Mouse (Mus musculus): Measurements from ENCODE around the gene Car9. TPM values are rescaled to one million over a fixed set of nuclear protein-coding genes. Genes with fewer than 3 reads are reported as not detected.

The Car9 gene
- total and polyA plus RNA-seq, 3 experiments = not detected

DNA sequence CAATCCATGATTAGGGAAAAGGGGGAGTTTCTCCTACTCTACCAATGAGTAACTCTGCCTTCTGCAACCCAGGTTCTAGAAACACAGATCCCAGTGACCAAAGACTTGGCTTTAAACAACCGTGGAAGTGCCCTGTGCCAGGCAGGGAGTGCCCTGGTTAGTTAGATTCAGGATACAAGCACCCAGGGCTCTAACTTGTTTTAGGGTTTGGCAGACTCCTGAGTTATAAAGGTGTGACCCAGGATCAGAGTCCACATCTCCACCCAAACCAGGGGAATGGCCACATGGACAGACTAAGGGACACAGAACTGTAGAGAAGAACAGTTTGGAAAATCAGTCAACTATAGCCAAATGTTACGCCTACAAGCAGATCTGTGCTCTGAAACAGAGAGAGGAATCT, 3.7 kb upstream of the Car9 start:
- Histone ChIP-seq H3K9ac (ENCODE audit: insufficient read depth, low read depth) (no peak overlapping the region), H3K4me2 (ENCODE audit: insufficient read depth, low read depth, poor library complexity, severe bottlenecking) (no peak overlapping the region), H3K4me1 (ENCODE audit: control insufficient read depth in 1 of 2, insufficient read depth in 2 of 2) (peaks cover 0 to 13% of the 10 kb centered on the region in 2 experiments; a peak in 2 of 4 replicates), H3K4me3 (replicated peaks in 1 of 3; ENCODE audit: low read depth in 2 of 3, low read length in 2 of 3, poor library complexity in 1 of 3) (no peak overlapping the region), H3K27me3 (replicated peaks) (peaks cover 83% of the 10 kb centered on the region), H3K36me3 (replicated peaks in 1 of 2; ENCODE audit: control insufficient read depth in 1 of 2, insufficient read depth in 1 of 2, low read length in 1 of 2) (no peaks in the 10 kb centered on the region), H3K79me2 (replicated peaks; ENCODE audit: control insufficient read depth, extremely low read depth, insufficient read depth, poor library complexity, severe bottlenecking) (no peaks in the 10 kb centered on the region), H3K9me3 (replicated peaks; ENCODE audit: low read length) (no peaks in the 10 kb centered on the region), H3K27ac (ENCODE audit: insufficient read depth, low read depth) (no peak overlapping the region)
- DNase-seq (ENCODE audit: extremely low read depth) = no peak
- TF ChIP-seq MXI1 (IDR thresholded peaks at IDR 0.05; ENCODE audit: low read depth, low read length) = no peak
- TF ChIP-seq PAX5 (IDR thresholded peaks at IDR 0.05; ENCODE audit: low read length) = no peak
- TF ChIP-seq ZNF384 (IDR thresholded peaks at IDR 0.05; ENCODE audit: low read depth, low read length) = no peak
- no peak for TF ChIP-seq ZC3H11A (IDR thresholded peaks at IDR 0.05; ENCODE audit: low read depth, low read length)
- dilution Hi-C loops (cut with MboI; ENCODE audit: extremely low pct_ligation_motif_present, extremely low pct_unique_long_range_greater_than_20kb, low sequenced_read_pairs) = no loop called here
- in situ Hi-C loops (cut with MboI; ENCODE audit: low pct_ligation_motif_present, low pct_unique_long_range_greater_than_20kb, low sequenced_read_pairs) = no loop called here

GRCm38 (mm10) chr4:43503506-43503905, 3.3 kb upstream of the Car9 start:
- Histone ChIP-seq H3K4me2 (ENCODE audit: insufficient read depth, low read depth, poor library complexity, severe bottlenecking) (no peak overlapping the region), H3K4me3 (replicated peaks in 1 of 3; ENCODE audit: low read depth in 2 of 3, low read length in 2 of 3, poor library complexity in 1 of 3) (no peak overlapping the region), H3K27me3 (replicated peaks) (peaks cover 86% of the 10 kb centered on the region), H3K36me3 (replicated peaks in 1 of 2; ENCODE audit: control insufficient read depth in 1 of 2, insufficient read depth in 1 of 2, low read length in 1 of 2) (no peaks in the 10 kb centered on the region), H3K9me3 (replicated peaks; ENCODE audit: low read length) (no peaks in the 10 kb centered on the region), H3K9ac (ENCODE audit: insufficient read depth, low read depth) (no peak overlapping the region), H3K4me1 (ENCODE audit: control insufficient read depth in 1 of 2, insufficient read depth in 2 of 2) (peaks cover 0 to 13% of the 10 kb centered on the region in 2 experiments; a peak in 2 of 4 replicates), H3K27ac (ENCODE audit: insufficient read depth, low read depth) (no peak overlapping the region), H3K79me2 (replicated peaks; ENCODE audit: control insufficient read depth, extremely low read depth, insufficient read depth, poor library complexity, severe bottlenecking) (no peaks in the 10 kb centered on the region)
- in situ Hi-C loops (cut with MboI; ENCODE audit: low pct_ligation_motif_present, low pct_unique_long_range_greater_than_20kb, low sequenced_read_pairs) (no loop called here), dilution Hi-C loops (cut with MboI; ENCODE audit: extremely low pct_ligation_motif_present, extremely low pct_unique_long_range_greater_than_20kb, low sequenced_read_pairs) (no loop called here)
- DNase-seq (ENCODE audit: extremely low read depth) = no peak
- TF ChIP-seq TCF12 (IDR thresholded peaks at IDR 0.05; ENCODE audit: low read depth, low read length) (no peak), RAD21 (IDR thresholded peaks at IDR 0.05; ENCODE audit: low read depth, low read length) (no peak), MYC (IDR thresholded peaks at IDR 0.05; ENCODE audit: low read depth, low read length) (no peak), ZNF384 (IDR thresholded peaks at IDR 0.05; ENCODE audit: low read depth, low read length) (no peak), MXI1 (IDR thresholded peaks at IDR 0.05; ENCODE audit: low read depth, low read length) (no peak)

- H3K4me3 ChIP-seq (replicated peaks in 1 of 3; ENCODE audit: low read depth in 2 of 3, low read length in 2 of 3, poor library complexity in 1 of 3) = no peak overlapping the region
- in situ Hi-C loops (cut with MboI; ENCODE audit: low pct_ligation_motif_present, low pct_unique_long_range_greater_than_20kb, low sequenced_read_pairs) (no loop called here), dilution Hi-C loops (cut with MboI; ENCODE audit: extremely low pct_ligation_motif_present, extremely low pct_unique_long_range_greater_than_20kb, low sequenced_read_pairs) (no loop called here)
- H3K4me2 ChIP-seq (ENCODE audit: insufficient read depth, low read depth, poor library complexity, severe bottlenecking) = no peak overlapping the region
- peaks cover 0 to 6% of the 10 kb centered on the region in 2 experiments; a peak in 2 of 4 replicates for H3K4me1 ChIP-seq (ENCODE audit: control insufficient read depth in 1 of 2, insufficient read depth in 2 of 2)
- peaks cover 93% of the 10 kb centered on the region for H3K27me3 ChIP-seq (replicated peaks)
- no peak for DNase-seq (ENCODE audit: extremely low read depth)
- TF ChIP-seq MAX (IDR thresholded peaks at IDR 0.05; ENCODE audit: low read length) = no peak
- no peak for TF ChIP-seq JUN (IDR thresholded peaks at IDR 0.05; ENCODE audit: insufficient read depth, low read depth, low read length)
- TF ChIP-seq ZC3H11A (IDR thresholded peaks at IDR 0.05; ENCODE audit: low read depth, low read length) = no peak
- TF ChIP-seq POLR2A (IDR thresholded peaks at IDR 0.05; ENCODE audit: low read depth, low read length) = no peak
- no peak for TF ChIP-seq RAD21 (IDR thresholded peaks at IDR 0.05; ENCODE audit: low read depth, low read length)
- TF ChIP-seq ZKSCAN1 (IDR thresholded peaks at IDR 0.05; ENCODE audit: borderline replicate concordance, low read depth, low read length) = no peak
- TF ChIP-seq RCOR1 (conservative IDR thresholded peaks at IDR 0.05; ENCODE audit: low read depth, low read length) = no peak
- H3K27ac ChIP-seq (ENCODE audit: insufficient read depth, low read depth) = no peak overlapping the region
- no peaks in the 10 kb centered on the region for H3K9me3 ChIP-seq (replicated peaks; ENCODE audit: low read length)
- no peaks in the 10 kb centered on the region for H3K79me2 ChIP-seq (replicated peaks; ENCODE audit: control insufficient read depth, extremely low read depth, insufficient read depth, poor library complexity, severe bottlenecking)
- no peaks in the 10 kb centered on the region for H3K36me3 ChIP-seq (replicated peaks in 1 of 2; ENCODE audit: control insufficient read depth in 1 of 2, insufficient read depth in 1 of 2, low read length in 1 of 2)
- no peak overlapping the region for H3K9ac ChIP-seq (ENCODE audit: insufficient read depth, low read depth)
These were observed 2.5 kb upstream of the Car9 start for GRCm38 (mm10) chr4:43504269-43504668.

Measured in CH12.LX (cell line).